Mouse (Mus musculus) T-cell, adult 66 days (primary cell): ENCODE measurements around the gene Hdgfl1. TPM values are rescaled to one million over a fixed set of nuclear protein-coding genes. Genes with fewer than 3 reads are reported as not detected.

ENCODE experiments used
- total RNA-seq, 2 experiments: library from RNA; stranded (reverse); gene quantifications; 3 replicates in 1 of 2; 4 replicates in 1 of 2; pipeline ENCODE4 v1.2.4; 2023

Hdgfl1 gene
- not detected for total RNA-seq

DNA sequence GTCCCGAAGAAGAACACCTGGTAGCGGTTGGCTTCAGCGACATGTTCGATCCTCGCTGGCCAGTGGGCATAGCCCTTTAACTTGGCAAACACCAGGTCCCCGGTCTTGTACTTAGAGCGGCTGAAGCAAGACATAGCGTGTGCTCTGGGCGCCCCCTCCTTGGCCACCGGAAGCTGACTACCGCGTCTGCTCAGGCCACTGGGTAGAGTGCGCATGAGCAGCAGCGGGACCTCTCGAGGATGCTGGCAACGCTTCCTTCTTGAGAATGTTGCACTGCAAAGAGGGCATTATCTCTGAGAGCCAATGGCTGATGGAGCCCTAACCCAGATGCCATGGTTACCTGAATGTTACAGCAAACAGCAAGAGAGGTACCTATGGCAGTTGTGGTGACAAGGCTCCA, at the start of gene Hdgfl1:
Hdgfl1 (minus strand) TSS at position 211 of the 400 bp plus-strand sequence.

